Mouse (Mus musculus) urinary bladder, adult 18-20 months (tissue): ENCODE measurements around the gene Lsm3.

Source experiments
- DNase-seq, 2 experiments: peaks; one replicate each; pipeline ENCODE4 v3.0.0; 2022; ENCODE audit warnings: low spot score in 2 of 2, mixed read lengths in 2 of 2

The Lsm3 gene

DNA sequence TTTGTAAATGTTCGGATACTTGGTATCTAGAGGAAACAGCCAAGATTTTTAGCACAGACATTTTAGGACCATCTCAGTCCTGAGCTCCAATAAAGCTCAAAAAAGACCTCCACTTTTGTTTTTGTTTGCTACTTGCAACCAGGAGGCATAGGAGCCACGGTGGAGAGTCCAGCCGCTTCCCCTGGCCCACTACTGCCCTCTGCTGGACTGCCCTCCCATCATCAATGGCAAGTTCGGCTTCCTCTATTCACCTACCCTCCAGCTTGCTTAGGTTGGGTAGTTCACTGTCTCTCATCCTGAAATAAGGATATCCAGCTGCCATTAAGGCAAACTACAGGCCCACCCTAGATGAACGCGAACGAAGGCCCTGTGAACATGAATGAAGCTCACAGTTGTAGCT is 6.4 kb upstream of the Lsm3 start:
- peak; percentile 45 to 65 for DNase-seq

DNA sequence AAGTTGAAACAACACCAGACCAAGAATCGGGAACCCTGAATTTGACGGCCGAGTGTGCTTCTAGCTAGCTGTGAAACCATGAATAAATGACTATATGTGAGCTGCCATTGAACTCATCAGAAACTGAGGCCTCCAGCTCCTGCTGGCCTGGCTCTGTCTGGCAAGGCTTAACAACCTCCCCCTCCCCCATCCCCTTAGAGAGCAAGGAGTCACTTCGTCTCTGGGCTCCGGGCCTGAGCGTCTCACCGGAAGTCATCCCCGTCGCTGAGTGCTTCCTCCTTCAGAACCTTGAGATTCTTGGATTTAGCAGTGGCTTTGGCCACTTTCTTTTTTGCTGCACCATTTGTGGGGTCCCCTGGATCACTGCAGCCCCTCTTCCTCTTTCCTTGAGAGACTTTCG is 5.5 kb upstream of the Lsm3 start:
- no peak for DNase-seq

DNA sequence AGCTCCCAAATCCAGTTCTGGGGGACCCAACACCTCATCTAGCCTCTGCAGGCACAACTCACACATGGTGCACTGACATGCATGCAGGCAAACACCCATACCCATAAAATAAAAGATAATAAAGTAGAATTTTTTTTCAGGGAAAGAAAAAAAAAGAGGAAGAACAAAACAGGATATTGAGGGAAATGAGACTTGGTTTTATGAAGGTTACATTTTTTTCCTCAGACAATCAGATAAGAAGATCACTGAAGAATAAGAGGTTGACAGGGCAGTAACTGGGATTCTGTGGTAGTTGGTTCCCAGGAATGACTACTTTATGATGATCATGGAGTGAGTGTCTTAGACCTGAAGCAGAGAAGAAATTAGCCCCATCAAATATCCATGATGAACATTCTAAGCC is 1.6 kb upstream of the Lsm3 start:
- no peak for DNase-seq

DNA sequence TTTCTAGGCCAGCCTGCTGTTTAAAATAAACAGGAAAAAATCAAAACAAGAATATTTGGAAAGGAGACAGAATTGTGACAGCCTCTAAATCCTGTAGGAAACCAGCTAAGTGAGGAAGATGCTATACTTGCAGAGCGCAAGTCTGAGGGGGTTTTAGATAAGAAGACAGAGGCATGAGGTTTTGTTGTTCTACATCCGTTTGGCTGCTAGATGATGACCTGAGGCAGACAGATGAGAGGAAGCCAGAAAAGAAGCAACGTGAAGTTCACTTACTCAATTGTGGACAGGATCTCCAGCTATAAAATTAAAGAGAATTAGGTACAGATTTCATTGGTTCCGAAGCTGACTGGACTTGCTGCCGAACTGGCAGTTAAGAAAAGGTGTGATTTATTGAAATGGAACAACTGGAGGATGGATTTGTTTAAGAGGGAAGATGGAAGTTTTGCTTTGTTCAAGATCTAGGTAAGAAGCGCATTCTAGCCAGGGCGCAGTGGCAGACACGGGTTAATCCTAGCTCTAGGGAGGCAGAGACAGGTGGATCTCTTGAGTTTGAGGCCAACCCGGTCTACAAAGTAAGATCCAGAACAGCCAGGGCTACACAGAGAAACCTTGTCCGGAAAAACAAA is 878 bp upstream of the Lsm3 start:
- no peak for DNase-seq

DNA sequence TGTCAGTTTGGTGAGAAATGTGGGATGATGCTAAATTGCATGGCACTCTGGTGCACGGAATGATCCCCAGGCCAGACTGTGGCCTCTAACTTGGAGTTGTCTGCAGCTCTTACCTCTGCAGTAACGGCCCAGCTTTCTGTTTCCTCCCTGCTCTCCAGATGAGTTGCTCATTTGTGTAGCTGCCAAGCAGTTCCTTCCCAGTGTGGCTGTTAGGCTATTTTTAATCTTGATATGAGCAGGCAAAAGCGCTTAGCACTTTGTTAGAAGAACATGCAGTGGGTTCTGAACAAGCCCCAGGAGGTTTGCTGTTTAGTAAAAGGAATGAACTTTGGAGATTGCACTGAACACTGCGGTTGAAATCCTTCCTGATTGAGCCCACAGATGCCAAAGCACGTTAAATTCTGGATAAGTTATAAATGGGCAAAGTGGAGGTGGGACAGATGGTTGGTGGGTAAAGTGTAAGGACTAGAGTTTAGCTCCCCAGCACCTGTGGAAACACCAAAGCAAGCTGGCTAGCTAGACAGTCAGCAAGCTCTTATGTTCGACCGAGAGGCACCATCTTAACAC is 2.8 kb downstream of the Lsm3 start:
- DNase-seq: no peak

DNA sequence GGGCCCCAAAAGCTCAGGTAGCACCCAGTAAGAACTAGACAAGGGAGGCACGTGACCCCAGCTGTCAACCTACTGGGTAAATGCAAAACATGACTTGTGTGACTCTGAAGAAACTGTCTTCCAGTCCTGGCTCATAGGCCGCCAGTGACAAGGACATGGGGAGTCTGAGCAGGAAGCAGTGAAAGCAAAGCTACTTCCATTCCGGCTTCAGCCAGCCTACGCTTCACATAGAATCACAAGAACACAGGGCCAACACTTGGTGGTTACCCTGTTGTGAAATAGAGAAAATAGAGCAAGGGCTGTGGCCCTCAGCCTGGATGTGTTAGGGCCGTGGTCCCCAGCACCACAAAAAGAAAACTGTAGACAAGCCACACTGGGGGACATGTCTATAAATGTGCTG is 7.1 kb downstream of the Lsm3 start:
- no peak for DNase-seq

DNA sequence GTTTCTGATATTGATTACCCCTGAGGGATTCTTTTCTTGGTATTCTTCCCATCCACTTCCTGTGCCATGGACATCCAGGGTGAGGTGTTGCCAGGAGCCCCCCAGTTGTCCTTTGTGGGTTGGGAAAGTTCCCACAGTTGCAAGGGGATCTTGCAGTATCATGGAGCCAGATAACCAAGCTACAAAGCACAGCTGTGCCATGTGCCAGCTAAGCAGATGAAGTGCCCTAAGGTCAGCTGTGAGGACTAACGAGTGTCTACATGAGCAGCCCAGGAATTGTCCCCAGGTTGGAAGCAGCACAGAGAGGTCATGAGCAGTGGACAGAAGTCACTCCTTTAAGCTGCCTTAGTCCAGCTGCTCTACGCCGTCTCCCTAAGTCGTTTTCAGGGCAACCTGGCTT is 9.8 kb downstream of the Lsm3 start:
- no peak for DNase-seq

DNA sequence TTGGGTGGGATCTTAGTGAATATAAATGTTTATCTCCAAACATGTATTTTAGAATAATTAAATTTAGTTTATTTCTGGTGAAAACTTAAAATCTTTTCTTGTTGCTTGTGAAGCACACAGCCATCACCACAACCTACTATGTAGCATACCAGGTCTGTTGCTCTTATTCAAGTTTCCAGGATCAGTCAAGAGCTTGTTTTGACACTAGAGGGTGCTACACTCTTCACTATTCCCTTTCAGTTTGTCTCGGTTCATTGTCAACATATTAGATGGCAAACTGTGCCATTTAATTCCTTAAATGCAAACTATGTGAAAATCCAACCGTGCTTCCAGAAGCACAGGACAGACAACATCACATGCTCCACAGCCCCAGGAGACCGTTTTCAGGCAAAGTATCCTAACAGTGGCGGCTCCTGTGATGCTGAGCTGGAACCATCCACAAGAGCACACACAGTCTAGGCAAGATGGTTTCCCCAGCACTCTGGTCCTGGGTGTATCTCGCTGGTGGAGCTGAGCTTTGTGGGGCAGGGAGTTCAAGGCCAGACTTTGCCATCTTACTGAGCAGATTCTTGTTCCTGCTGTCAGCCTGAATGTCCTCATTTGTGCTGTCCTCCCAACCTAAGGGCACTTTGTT is 11.6 kb downstream of the Lsm3 start:
- no peak for DNase-seq

DNA sequence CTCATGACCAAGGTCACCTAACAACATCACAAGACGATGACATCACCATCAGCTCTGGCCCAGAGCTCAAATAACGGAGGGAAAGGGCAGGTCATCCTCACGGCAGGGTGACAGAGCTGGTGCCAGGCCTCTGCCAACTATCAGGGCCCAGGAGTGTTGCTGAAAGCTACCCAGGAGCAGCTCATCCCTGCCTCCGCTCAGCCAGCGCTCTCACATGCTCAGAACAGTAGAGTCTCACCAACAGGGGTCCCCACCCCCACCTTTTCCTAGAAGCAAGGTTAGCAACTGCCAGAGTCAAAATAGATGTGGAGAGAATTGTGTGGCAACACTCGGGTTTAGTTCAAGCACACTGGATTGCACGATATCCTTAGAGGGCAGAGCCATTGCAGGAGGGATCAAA is 12.5 kb downstream of the Lsm3 start:
- no peak for DNase-seq

DNA sequence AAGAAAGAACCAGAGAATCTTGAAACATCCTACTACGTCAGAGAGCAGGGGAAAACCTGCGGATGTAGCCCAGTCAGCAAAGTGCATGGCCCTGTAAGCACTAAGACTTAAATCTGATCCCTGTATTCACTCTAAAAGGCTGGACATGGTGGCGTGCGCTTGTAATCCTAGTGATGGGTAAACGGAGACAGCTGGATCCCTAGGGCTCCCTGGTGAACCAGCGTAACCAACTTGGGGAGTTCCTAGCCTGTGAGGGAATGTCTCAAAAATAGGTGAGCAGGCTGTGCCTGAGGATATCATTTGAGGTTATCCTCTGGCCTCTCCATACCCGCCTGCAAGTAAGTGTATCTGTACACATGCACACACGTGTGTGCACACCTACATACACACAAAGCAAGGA is 14.9 kb downstream of the Lsm3 start:
- DNase-seq: no peak

DNA sequence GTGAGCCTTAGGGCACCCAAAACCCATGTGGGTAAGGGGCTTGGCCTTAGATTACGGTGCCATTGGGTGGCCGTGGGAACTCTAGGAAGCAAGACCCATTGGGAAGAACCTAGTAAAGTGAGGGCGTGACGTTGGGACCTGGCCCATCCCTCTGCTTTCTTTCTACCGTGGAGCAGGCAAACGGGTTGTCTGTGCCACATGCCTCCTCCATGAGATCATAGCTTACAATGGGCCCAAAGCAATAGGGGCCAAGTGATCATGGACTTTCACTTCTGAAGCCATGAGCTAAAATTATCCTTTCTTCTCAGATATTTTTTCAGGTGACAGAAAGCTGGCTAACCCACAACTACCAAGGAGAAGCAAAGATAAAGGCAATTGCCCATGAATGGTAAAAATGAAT is 15.5 kb downstream of the Lsm3 start:
- no peak for DNase-seq

DNA sequence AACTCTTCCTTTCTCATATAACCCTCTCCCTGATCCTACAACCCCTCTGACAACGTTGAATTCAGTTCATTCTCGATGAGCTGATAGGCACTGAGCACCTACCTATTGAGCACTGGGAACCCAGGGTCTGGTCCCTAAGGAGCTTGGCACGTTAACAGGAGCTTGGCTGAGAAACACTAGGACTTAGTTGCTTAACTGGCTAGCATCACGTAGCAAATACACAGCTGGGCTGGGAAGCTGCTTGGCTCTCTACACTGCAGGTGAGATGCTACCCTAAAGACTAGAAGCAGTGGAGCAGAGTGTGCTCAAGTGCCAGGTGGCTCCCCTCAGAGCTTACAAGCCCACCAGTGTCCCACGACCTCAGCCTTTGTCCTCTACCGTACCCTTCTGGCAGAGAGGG is 16.9 kb downstream of the Lsm3 start:
- DNase-seq: no peak

DNA sequence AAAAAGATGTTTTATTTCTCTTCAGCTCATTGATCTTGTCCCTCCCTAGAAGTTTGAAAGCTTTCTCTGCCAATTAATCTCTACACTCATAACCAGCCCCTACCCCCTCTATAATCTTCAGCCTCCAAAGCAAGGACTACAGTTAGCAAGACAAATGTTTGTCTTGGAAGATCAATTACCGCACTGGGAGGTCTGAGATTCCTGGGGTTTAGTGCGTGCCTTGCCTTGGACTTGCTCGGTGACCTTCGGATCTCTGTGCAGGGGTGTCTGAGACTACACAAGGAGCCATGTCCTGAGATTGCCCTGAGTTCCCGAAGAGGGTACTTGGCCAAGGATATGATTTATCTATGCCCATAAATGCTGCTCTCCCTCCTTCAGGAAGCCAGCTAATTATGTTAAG is 17.6 kb downstream of the Lsm3 start:
- no peak for DNase-seq

DNA sequence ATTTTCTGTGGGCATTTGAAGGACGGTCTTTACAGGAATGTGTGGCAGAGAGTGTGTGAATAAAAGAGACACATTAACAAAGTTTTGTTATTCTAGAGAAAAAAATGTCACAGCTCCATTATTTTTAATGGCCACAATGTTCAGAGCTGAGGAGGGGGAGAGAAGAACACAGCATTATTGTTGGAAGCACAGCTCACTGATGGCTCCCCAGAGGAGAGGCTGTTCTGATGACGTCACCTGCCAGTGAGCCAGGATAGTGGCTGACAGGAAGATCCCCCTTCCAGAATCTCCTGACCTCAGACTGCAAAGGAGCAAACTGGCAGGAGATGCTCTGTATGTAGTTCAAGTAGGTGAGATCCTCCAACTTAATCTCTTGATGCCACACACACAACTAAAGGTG is 18.0 kb downstream of the Lsm3 start:
- DNase-seq: no peak

DNA sequence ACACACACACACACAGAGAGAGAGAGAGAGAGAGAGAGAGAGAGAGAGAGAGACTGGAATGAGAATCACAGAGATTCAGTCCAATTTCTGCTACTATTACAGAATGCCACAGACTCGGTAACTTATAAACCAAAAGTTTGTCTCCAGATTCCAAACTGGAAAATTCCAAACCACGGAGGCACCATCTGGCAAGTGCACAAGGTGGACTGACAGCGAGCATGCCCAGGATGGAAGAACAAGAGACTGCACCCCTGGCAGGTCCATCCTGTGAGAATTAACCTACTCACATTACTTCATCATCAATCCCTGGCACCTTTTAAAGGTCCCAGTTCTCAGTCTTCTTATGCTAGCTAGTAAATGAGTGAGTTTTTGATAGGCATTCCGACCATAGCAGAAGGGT is 18.5 kb downstream of the Lsm3 start:
- no peak for DNase-seq

DNA sequence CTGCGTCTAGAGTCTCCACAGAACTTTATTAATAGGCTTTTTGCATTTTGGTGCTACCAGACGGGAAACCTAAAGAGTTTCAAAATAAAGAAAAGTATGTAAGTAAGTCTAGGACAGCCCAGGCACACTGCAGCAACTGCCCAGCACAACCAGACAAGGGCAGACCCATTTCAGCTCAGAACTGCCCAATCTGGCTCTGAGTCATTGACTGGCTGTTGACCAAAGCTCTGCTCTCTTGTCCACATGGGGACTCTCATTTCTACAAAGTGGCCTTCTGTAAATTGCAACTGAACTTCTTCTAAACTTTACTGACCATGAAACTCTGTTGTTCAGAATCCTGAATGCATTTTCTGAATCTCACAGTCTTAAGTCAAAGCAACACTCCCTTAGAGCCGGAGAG is 19.5 kb downstream of the Lsm3 start:
- no peak for DNase-seq

DNA sequence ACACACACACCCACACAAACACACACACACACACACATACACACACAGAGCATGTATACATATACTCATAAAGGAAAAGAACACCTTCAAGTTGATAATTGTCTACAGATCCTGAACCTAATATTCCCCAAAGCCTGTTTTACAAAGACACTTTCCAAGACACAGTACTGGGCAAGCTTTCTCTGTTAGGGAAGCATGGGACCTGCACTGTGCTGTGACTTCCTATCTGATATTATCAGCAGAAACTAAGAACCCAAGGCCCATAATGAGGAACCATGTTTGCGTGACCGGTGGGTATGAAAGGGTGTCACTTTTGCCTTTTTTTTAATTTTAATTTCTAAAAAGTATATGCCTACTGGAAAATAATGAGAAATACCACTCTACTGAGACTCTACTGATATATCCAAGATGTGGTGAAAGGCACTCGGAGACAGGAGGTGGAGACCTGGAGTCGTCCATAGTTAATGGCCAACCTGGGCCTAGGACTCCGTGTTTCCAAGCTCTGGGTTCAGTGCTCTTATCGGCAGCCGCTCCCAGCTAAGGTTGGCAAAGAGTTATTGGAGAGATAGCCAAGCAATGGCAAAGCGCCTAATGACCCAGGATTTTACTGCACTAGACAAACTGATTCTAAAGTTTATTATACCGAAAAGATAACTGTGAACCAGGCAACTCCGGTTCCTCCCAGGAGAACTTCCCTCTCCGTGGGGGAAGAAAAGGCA is 20.5 kb downstream of the Lsm3 start:
- no peak for DNase-seq

DNA sequence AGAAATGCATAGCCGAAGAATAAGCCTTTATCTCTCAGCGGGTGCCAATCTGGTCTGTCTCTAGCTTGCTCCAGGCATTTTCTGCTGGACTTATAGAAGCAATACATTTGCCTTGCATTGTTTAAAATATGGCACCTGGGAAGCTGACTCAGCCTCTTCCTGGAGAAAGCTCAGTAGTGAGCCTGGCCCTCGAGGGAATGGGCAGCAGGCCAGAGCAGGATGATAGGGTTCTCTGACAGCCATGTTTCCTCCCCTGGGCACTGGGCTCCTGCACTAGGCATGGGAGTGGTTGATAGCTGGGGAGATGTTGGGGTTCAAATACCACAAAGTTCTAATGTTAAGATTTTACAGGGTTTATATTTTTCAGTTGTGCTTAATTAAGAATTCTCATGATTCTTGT is 25.5 kb downstream of the Lsm3 start:
- DNase-seq: no peak

DNA sequence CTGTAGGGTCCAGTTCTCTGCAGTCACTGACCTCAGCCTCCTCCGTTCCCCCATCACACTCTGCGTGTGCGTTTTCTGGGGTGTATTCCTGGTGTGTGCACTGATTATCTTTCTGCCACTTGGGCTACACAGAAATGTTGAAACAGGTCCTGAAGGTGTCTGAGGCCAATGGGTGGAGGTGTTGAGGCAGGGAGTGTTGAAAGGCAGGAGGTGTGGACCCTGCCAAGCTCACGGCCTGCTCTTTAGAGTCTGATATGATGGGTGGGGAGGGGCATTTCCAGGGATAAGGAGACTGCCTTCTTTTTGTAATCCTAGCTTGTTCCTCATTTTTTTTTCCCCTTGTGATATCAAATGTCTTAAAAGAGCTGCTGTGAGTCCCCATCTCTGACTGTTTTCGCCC is 27.3 kb downstream of the Lsm3 start:
- DNase-seq: no peak

DNA sequence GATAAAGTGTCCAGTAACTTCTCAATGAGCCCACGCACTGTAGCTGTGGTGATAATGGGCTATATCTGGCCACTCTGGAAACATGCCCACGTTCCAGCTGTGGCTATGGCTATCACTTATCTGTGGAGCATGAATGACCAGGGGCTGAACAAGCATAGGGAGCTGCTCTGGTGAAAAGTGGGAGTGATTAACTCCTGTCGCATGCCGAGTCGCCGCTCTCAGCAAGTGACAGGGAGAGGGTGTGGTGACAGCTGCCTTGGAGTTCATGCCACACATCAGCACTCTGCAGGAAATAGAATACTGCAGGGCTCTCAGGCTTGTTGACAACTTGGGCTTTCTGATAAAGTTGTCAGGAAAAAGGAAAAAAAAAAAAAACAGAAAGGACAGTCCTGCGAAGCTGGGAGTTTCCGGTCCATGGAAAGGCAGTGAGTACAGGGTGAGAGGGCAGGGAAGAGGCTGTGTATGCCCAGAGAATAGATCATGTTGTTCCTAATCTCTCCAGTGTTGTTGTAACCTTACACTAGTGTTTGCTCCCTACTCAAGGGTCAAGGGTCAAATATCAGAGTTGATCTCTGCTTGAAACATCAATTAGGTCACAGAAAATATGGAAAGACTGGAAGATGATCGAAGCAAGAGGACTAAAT is 30.6 kb downstream of the Lsm3 start:
- DNase-seq: no peak

DNA sequence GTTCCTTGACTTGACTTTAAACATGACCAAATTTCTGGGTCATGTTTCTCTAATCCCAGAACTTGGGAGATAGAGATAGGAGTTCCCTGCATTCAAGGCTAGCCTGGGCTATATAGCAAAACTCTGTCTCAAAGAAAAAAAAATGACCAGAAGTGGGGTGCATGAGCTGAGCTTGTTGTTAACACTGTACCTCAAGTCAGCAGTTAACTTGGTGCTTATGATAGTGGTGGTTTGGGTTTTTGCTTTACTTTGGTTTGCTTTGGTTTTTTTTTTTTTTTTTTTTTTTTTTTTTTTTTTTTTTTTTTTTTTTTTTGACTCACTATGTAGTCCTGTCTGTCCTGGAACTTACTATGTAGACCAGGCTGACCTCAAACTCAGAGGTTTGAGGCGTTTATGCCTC is 31.6 kb downstream of the Lsm3 start:
- DNase-seq: no peak

DNA sequence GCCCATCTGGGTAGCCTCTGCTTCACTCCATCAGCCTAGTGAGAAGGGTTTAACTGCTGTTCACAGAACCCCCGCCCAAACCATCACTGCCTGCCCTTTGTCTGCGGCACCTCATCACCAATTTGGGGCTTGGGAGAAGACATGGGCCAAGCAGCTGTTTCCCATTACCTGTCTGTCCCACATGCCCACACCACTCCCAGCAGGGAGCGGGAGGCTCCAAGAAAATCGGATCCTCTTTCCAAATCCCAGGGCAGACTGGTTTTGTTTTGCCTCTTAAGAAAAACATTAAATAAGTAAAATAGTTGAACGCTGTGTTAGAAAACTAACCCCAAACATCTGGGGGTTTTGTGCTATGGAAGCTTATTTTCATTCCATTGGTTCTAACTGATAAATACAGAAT is 33.9 kb downstream of the Lsm3 start:
- no peak for DNase-seq

DNA sequence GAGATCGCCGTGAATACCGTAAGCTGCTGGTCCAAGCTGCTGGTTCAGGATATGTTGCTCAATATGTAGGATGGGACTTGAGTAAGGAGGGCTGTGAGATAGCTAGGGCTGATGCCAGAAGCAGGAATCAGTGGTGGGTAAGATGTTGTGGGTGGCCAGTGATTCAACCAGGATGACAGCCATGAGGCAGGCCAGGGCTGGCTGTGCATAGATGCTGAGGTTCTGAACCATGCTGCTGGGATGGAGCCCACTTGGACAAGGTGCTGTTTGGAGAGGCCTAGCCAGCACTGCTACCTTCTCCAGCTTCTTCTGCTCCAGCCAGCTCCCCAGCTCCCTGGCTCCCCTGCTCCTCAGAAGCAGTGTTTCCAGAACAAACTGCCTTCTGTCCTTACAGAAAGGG is 35.9 kb downstream of the Lsm3 start:
- no peak for DNase-seq
